Mouse (Mus musculus) heart, postnatal 10 days (tissue): ENCODE measurements around the gene Uqcrc1. TPM values are rescaled to one million over a fixed set of nuclear protein-coding genes. Genes with fewer than 3 reads are reported as not detected.

Source experiments
- DNase-seq, 2 experiments: peaks; one replicate each; pipeline ENCODE4 v3.0.0; 2021
- intact Hi-C: fragments of 180-260 bp; cut with DNase I; formaldehyde crosslinking; loops from one replicate; pipeline ENCODE4 v1.15.1; 2025
- microRNA-seq, 2 experiments: library from miRNA; unstranded; fragments of <30 nt; microRNA quantifications; one replicate each; pipeline ENCODE4 v1.2.0; 2022
- total RNA-seq, 2 experiments: library from RNA; stranded (reverse); gene quantifications; 2 replicates each; pipeline ENCODE4 v1.2.3; 2021

Gene Uqcrc1
- total RNA-seq, 2 experiments from 2014 or later: 1,923 to 1,927 TPM

DNA sequence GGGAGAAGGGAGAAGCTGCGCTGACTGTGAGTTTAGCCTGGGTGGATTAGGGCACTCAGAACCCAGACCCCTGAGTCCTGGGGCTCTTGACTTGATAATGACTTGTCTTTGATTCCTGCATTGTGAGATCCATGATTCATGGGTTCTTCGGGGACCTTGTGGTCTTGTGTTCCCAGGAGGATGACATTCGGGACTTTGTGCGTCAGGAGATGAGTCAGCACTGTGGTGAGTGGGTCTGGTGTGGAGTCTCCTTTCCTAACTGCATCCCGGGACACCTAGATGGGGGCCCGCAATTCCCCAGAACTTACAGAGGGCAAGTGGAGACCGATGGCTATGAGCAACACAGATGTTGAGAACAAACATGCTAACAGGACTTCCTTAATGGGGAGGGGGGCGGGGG lies 46.1 kb downstream of the Uqcrc1 start:
- intact Hi-C loops: no loop called here
- no peak for DNase-seq

GRCm38 (mm10) chr9:108983209-108983608 lies 46.8 kb downstream of the Uqcrc1 start:
- intact Hi-C loops: loop anchor here (1.0 kb wide), 1 partner anchor 16 kb away; no protein-coding TSS in a partner anchor
- no peak for DNase-seq

DNA sequence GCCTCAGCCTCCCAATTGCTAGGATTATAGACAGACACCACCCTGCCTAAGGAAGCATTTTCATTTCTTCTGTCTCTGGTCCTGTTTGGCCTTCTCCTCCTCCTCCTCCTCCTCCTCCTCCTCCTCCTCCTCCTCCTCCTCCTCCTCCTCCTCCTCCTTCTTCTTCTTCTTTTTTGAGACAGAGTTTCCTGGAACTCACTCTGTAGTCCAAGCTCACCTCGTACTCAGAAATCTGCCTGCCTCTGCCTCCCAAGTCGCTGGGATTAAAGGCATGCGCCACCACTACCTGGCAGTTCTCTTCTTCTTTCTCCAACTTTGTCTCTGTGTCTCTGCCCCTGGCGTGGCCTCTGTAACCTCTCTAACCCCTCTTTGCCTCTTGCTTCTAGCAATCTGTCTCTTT lies 49.3 kb downstream of the Uqcrc1 start, which contains the start of gene Ucn2:
Gene Ucn2 (plus strand): TSS at position 301 of the 400 bp plus-strand sequence.
- intact Hi-C loops: no loop called here
- no peak for DNase-seq

DNA sequence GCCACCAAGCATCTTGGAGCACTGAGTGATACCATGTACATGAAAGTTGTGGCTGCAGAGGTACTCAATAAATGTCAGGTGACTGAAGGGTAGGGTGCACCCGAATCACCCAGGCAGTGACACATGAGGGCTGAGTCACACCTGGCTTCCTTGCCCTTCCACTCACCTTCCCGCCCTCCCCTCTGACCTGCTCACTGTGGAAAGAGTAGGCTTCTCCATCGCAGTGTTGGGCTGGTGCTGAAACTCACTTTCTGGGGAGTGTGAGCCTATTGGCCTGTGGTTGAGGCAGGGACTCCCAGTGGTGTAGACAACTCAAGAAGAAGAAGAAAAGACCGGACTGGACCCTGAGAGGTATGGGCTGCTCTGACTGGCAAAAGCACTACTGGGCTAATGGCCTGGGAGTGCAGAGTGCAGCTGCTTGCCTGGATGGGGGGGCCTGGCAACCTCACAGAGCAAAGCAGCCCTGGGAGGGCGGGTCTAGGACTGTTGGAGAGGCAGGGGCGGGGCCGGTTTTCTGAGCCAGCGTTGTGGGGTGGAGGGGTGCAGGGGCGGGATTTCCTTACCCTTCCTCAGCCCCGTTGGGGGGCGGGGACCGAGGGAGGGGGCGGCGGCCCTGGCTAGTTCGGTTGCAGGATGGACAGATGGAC lies 51.4 kb downstream of the Uqcrc1 start:
- intact Hi-C loops: loop anchor here (2.0 kb wide), 1 partner anchor 51 kb away; the partner anchor contains the start of gene Uqcrc1
- peak; percentile 62 to 68 for DNase-seq

- intact Hi-C loops: loop anchor here (2.0 kb wide), 1 partner anchor 53 kb away; the partner anchor contains the start of gene Uqcrc1
- peak; percentile 62 to 63 for DNase-seq
Measured at GRCm38 (mm10) chr9:108989802-108990461, 53.5 kb downstream of the Uqcrc1 start.

GRCm38 (mm10) chr9:108990462-108990820 lies 54.0 kb downstream of the Uqcrc1 start:
- no peak for DNase-seq
- intact Hi-C loops: no loop called here

DNA sequence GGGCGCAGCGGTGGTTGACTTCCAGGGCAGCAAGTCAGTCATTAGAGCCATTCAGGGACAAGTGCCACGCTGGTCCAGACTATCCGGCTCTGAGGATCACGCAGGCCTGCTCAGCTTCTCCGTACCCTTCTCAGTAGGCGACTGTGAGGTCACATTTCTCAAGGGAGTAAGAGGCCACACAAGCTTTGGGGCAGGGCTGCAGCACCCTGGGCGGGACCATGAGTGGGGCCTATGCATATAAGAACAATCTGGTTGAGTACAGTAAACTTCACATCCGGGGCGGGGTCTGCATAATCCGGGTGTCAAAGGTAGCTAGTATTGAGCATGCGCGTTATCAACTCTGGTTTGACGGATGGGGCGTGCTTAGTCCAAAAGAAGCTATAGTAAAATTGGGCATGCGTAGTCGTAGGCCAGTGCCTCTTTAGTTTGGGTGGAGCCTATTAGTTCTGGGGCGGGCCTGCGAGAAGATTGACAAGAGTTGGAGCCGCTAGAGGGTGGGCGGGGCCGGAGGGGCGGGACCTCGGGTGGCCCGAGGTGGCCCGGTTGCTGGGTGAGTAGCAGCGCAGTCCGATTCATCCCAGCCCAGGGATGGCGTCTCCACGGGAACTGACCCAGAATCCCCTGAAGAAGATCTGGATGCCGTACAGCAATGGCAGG lies 55.1 kb downstream of the Uqcrc1 start, which contains the start of gene Pfkfb4:
Gene Pfkfb4 (plus strand): TSS at position 351 of the 657 bp plus-strand sequence.
- peak; percentile 98 for DNase-seq
- intact Hi-C loops: no loop called here

DNA sequence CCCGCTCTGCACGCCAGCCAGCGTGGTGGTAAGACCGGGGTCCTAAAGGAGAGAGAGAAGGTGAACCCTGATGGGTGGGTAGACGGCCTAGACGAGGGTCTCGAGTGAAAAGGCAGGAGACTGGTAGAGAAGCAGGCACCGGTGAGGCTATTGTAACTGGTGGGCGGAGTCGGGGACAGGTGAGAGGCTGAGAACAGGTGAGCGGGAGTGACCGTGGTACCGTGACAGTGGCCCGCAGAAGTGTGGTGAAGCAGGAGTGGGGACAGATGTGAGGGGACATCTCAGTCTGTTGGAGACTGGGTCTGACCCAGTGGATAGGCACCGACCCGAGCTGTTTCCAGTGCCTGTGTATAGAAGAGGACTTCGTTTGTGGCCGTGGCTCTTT lies 55.6 kb downstream of the Uqcrc1 start:
- peak in 1 of 2 experiments; percentile 31 for DNase-seq
- intact Hi-C loops: no loop called here

GRCm38 (mm10) chr9:108992620-108993361 lies 56.4 kb downstream of the Uqcrc1 start:
- intact Hi-C loops: no loop called here
- DNase-seq: no peak

- intact Hi-C loops: no loop called here
- no peak for DNase-seq
Measured at GRCm38 (mm10) chr9:108996411-108996810, 60.0 kb downstream of the Uqcrc1 start.

DNA sequence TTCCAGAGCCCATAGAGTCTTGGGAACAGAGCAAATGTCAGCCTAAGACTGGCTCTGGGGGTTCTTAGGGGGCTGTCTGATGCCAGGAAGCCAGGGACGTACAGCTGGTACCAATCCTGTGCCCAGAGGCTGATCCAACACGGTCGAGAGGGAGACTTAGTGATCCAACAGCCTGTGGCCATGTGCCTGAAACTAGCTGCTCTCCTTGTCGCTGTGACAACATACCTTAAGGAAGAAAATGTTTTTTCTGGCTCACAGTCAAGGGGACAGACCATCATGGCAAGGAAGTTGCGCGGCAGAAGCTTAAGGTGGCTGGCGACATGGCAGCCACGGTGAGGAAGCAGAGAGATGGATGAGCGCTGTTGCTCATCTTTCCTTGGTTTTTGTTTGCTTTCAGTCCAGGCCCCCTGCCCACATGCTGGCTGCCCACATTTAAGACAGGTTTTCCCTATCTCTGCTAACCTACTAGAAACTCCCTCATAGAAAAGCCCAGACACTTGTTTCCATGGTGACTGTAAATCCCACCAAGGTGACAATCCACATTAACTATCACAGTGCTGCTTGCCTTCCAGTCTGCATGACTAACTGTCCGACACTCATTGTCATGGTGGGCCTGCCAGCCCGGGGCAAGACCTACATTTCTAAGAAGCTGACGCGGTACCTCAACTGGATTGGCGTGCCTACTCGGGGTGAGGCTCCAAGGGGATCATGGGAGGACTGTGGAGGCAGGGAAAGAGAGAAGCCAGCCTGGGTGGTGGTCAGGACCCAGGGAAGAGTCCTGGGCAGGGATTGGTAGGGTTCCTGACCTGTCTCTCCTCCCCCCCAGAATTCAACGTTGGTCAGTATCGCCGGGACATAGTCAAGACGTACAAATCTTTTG lies 62.1 kb downstream of the Uqcrc1 start:
- intact Hi-C loops: loop anchor here (1.0 kb wide), 1 partner anchor 15 kb away; no protein-coding TSS in a partner anchor

GRCm38 (mm10) chr9:108999167-108999526 lies 62.7 kb downstream of the Uqcrc1 start:
- intact Hi-C loops: loop anchor here (1.0 kb wide), 1 partner anchor 16 kb away; no protein-coding TSS in a partner anchor
- no peak for DNase-seq

More for the DNA sequence above, 62.1 kb downstream of the Uqcrc1 start:
- no peak for DNase-seq

Small RNA genes within 50 kb of the gene (microRNA-seq; reads per million reads assigned to microRNA genes)
- gene Mir711: 0 reads per million in 2 experiments

Other genes with a start within 250 kb of the Uqcrc1 start
- 10 to 100 TPM; 73.4 to 79.1 TPM for gene Prkar2a, start 247.3 kb upstream of the Uqcrc1 start, total RNA-seq
- 10 to 100 TPM; 39.6 to 42.0 TPM for gene Ip6k2, start 152.8 kb upstream of the Uqcrc1 start, total RNA-seq
- gene Nckipsd, start 128.3 kb upstream of the Uqcrc1 start, total RNA-seq: 10 to 100 TPM in 1 of 2 experiments, 1 to 10 TPM in 1; 9.0 to 11.5 TPM
- gene Celsr3, start 110.3 kb upstream of the Uqcrc1 start, total RNA-seq: under 1 TPM; 0.22 to 0.24 TPM
- 10 to 100 TPM; 13.6 to 18.0 TPM for gene Slc26a6, start 83.3 kb upstream of the Uqcrc1 start, total RNA-seq
- gene Tmem89, start 22.0 kb upstream of the Uqcrc1 start, total RNA-seq: not detected
- 1 to 10 TPM; 1.3 TPM for gene Col7a1, start 17.0 kb downstream of the Uqcrc1 start, total RNA-seq
- gene Ucn2, start 49.4 kb downstream of the Uqcrc1 start, total RNA-seq: not detected
- 1 to 10 TPM; 2.4 TPM for gene Pfkfb4, start 55.1 kb downstream of the Uqcrc1 start, total RNA-seq
- gene Shisa5, start 101.9 kb downstream of the Uqcrc1 start, total RNA-seq: 10 to 100 TPM; 51.6 to 53.2 TPM
- 10 to 100 TPM in 1 of 2 experiments, 1 to 10 TPM in 1; 9.8 to 12.2 TPM for gene Trex1, start 123.1 kb downstream of the Uqcrc1 start, total RNA-seq
- gene Atrip, start 137.5 kb downstream of the Uqcrc1 start, total RNA-seq: 10 to 100 TPM in 1 of 2 experiments, 1 to 10 TPM in 1; 9.2 to 10.4 TPM
- gene Ccdc51, start 145.9 kb downstream of the Uqcrc1 start, total RNA-seq: 10 to 100 TPM; 10.3 to 12.4 TPM
- gene Tma7, start 146.0 kb downstream of the Uqcrc1 start, total RNA-seq: 100 to 1,000 TPM; 272 to 274 TPM
- 10 to 100 TPM; 23.8 to 28.3 TPM for gene Plxnb1, start 158.8 kb downstream of the Uqcrc1 start, total RNA-seq
- not detected for gene Fbxw21, start 225.4 kb downstream of the Uqcrc1 start, total RNA-seq